Mouse (Mus musculus) forebrain, embryonic 15.5 days (tissue): Measurements from ENCODE around the gene Gm9821. TPM values are rescaled to one million over a fixed set of nuclear protein-coding genes. Genes with fewer than 3 reads are reported as not detected.

Source experiments
- ATAC-seq: fragments of 200-750 bp; cut with Nextera tagmentation; replicated peaks from 2 replicates; pipeline ENCODE4 v1.8.0; 2017; ENCODE audit warnings: mild to moderate bottlenecking, moderate TSS enrichment, moderate library complexity
- H3K27ac ChIP-seq: fragments of 300-500 bp; sonication (generic); replicated peaks from 2 replicates; pipeline ENCODE4 v1.5.1; 2015; ENCODE audit warnings: mild to moderate bottlenecking, inconsistent platforms
- H3K27me3 ChIP-seq: fragments of 300-500 bp; sonication (generic); 2 replicates; pipeline ENCODE4 v1.6.1; 2015; ENCODE audit warnings: inconsistent platforms
- H3K36me3 ChIP-seq: fragments of 300-500 bp; sonication (generic); 2 replicates; pipeline ENCODE4 v1.6.1; 2015; ENCODE audit warnings: mild to moderate bottlenecking, inconsistent platforms
- H3K4me1 ChIP-seq: fragments of 300-500 bp; sonication (generic); 2 replicates; pipeline ENCODE4 v1.6.1; 2015; ENCODE audit warnings: inconsistent platforms
- H3K4me2 ChIP-seq: fragments of 300-500 bp; sonication (generic); replicated peaks from 2 replicates; pipeline ENCODE4 v1.6.1; 2015; ENCODE audit warnings: mild to moderate bottlenecking, inconsistent platforms
- H3K4me3 ChIP-seq: fragments of 300-500 bp; sonication (generic); 2 replicates; pipeline ENCODE4 v1.5.1; 2015; ENCODE audit warnings: mild to moderate bottlenecking, inconsistent platforms
- H3K9ac ChIP-seq: fragments of 300-500 bp; sonication (generic); replicated peaks from 2 replicates; pipeline ENCODE4 v1.6.1; 2015; ENCODE audit warnings: mild to moderate bottlenecking, inconsistent platforms
- H3K9me3 ChIP-seq: fragments of 300-500 bp; sonication (generic); 2 replicates; pipeline ENCODE4 v1.6.1; 2016; ENCODE audit warnings: inconsistent platforms
- WGBS: fragments of 180-500 bp; shearing (Covaris S2); methylation state at CpG from one replicate; pipeline ENCODE4 v1.1.7; 2015; ENCODE audit warnings: mixed read lengths; 5-methylcytosine and 5-hydroxymethylcytosine counted together
- polyA plus RNA-seq: library from polyadenylated mRNA; unstranded; fragments of >200 nt; fragmentation: Nextera tagmentation; extraction: Ambion mirVana; gene quantifications from 2 replicates; pipeline ENCODE4 v1.2.1, GENCODE M21; 2015

Gene Gm9821
- polyA plus RNA-seq, 1 experiment from 2014 or later: 0.15 TPM

DNA sequence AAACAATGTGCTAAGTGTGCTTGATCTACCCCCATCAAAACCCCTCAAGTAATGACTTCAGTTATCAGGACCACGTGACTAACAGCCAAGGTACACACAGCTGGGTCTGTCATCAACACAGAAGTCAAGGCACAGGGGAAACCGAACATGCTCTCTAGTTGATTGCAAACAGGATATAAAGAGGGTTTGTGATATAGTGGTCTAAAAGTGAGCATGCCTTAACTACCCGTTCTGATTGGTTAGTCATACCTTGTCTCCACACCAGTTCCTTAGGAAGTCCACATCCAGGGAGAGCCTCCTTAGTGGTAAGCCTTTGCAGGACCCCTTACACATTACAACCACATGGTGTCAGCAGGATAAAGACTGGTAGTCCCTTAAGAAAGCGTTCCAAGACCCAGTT lies 25.4 kb upstream of the Gm9821 start:
- Histone ChIP-seq H3K4me1 (peaks cover 30% of the 10 kb centered on the region), H3K27ac (no peak overlapping the region), H3K27me3 (peaks cover 38% of the 10 kb centered on the region), H3K9me3 (no peaks in the 10 kb centered on the region), H3K36me3 (peaks cover 14% of the 10 kb centered on the region; the same call in 1 of the 2 replicates), H3K9ac (no peak overlapping the region), H3K4me2 (no peak overlapping the region), H3K4me3 (no peak overlapping the region)
- no peak for ATAC-seq
- 78% methylated on average over 4 of the region's 4 CpGs for WGBS

DNA sequence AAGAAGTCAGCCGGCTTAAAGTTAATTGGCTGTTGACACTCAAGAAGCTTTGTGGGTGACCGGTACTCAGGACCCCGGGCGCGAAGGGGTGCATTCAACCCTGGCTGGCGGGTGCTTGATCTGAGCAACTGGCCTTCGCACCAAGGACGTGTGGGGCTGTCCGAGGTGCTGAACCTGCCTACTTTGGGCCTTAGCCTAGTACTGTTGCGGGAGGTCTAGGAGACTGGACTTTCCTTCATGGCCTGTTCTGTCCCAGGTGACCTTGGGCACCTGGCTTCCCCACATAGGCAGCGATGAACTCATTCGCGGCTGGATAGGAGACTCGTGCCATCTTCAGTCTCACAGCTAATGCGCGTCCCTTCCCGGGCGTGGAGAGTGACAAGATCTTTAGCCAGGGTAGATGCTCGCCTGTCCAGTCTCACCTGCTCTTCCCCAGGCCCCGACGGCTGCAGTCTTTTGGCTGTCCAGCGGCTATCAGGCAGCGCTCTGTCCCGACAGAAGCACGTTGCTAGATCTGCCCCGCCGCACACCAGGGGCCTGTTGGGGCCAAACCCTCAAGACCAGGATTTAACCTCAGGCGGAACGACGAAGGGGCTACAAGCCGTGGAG lies 24.2 kb upstream of the Gm9821 start:
- H3K36me3 ChIP-seq: peaks cover 14% of the 10 kb centered on the region; the same call in 1 of the 2 replicates
- H3K4me2 ChIP-seq: peak overlapping the region; percentile 73
- no peaks in the 10 kb centered on the region for H3K9me3 ChIP-seq
- ATAC-seq: peak; percentile 12
- H3K4me1 ChIP-seq: peaks cover 30% of the 10 kb centered on the region
- peak overlapping the region; percentile 51 for H3K9ac ChIP-seq
- no peak overlapping the region for H3K27ac ChIP-seq
- H3K4me3 ChIP-seq: peak overlapping the region; percentile 64
- H3K27me3 ChIP-seq: peaks cover 38% of the 10 kb centered on the region
- 4% methylated on average over 31 of the region's 31 CpGs for WGBS

DNA sequence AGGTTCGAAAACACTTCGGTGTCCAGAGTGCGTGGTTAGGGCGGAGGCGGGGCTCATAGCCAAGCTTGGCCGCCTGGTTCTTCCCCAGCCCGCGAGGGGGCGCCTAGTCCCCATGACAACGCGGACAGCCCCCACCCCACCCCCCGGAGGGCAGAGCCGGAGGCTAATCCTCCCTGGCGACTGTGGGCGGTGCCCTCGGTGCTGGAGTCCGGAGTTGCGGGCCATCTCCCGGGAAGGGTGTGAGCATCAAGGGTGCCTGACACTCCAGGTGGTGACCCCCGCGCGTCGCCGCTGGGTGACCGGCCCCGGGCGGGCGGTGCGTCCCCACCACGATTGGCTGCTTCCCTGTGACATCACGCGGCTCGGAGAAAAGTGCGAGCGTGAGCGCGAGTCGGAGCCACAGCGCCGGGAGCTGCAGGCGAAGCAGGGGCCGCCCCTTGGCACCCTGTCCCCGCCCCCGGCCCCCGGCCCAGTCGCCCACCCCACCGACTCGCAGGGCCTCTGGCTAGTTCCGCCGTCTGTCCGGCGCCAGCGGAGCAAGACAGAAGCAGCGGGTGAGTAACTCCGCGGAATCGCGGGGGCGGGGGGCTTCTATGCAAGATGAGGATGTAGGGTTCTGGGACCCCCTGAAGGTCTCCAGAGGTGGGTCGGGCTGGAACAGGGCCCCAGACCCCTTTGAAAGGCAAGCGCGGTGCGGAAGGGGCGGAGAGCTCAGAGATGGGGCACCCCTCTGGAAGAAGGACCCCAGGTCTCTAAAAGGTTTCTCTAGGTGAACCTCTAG lies 23.5 kb upstream of the Gm9821 start:
- H3K27me3 ChIP-seq: peaks cover 38% of the 10 kb centered on the region
- H3K4me2 ChIP-seq: peak overlapping the region; percentile 73
- under 1% methylated on average over 64 of the region's 64 CpGs for WGBS
- ATAC-seq: peak; percentile 75
- H3K9me3 ChIP-seq: no peaks in the 10 kb centered on the region
- peak overlapping the region; percentile 51 for H3K9ac ChIP-seq
- H3K27ac ChIP-seq: no peak overlapping the region
- H3K4me3 ChIP-seq: peak overlapping the region; percentile 64
- peaks cover 30% of the 10 kb centered on the region for H3K4me1 ChIP-seq
- H3K36me3 ChIP-seq: peaks cover 14% of the 10 kb centered on the region; the same call in 1 of the 2 replicates

DNA sequence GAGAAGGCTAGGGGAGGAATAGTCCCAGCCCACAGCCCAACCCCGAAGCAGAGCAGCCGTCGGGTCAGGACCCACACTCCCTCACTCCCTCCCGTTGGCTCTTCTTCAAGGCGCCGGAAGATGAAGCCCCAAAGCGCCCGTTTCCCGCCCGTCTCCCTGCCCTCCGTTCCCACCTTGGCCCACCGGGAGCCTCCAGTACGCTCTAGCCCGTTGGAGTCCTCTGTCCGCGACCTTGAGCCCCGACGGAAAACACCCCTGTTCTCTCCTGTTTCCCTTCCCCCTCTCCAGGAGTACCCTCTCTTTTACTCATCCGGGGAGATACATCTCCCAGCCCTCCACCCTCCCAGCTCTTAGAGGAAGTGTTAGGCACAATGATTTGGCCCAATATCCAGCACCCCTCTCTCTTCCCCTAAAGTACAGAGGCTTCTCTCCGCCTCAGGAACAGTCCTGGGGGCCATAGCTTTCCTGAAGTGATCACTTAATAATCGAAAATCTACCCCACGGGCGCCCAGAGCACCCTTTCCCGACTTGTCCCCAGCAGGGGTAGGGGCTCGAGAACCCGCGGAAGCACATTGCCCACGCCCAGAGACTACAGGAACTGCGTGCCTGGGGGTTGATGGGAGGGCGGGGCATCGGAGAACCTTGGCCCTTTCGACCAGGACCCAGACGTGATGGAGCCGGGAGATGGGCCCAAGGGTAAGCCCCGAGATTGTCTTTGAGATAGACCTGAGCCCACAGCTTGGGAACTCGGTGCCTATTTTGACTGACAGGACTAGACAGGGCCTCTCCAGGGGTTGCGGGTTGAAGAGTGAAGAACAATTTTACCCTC lies 22.7 kb upstream of the Gm9821 start:
- H3K4me3 ChIP-seq: peak overlapping the region; percentile 64
- WGBS: 2% methylated on average over 37 of the region's 37 CpGs

DNA sequence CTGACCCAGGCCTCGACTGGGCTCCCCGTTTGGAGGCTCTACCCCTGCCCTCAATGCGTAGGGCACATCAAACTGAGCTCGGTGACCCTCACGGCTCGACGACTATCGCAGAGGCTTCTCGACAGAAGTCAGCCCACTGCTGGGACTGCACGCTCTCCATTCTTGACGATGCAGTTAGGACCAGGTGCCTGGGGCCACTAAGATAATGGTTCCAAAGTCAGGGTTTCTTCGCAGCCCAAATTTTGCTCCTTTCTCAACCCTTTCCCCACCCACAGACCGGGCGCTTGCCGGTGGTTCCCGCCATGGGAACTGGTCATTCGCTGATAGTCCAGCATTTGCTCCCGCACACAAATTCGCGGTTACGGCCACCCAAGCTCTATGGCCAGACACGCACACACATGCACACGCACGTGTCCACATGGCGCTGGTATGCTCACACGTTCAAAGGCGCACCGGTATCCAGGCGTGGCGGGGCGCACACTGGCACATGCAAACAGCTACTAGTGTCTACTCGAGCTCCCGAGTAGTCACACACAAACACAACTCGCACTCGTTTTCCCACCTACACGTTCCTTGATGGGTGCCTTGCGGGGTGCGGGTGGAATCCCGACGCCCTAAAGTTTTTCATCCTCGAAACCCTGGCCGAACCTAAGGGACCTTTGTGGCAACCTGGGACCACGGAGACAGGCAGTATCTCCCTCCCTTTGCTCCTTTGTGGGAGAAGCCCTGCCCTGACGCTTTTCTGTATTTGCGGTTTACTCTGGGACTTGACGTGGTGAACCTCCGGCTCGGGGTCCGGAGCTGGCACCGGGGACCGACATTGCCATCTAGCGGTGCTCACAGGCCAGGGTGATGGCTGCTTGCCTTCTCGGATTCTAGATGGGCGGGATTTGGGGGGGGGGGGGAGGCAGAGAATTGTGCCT lies 21.8 kb upstream of the Gm9821 start:
- WGBS: 5% methylated on average over 54 of the region's 54 CpGs
- H3K27me3 ChIP-seq: peaks cover 38% of the 10 kb centered on the region
- ATAC-seq: no peak
- H3K9ac ChIP-seq: peak overlapping the region; percentile 29
- H3K4me3 ChIP-seq: peak overlapping the region; percentile 64
- H3K9me3 ChIP-seq: no peaks in the 10 kb centered on the region
- peak overlapping the region; percentile 73 for H3K4me2 ChIP-seq
- H3K4me1 ChIP-seq: peaks cover 35% of the 10 kb centered on the region
- H3K36me3 ChIP-seq: no peaks in the 10 kb centered on the region
- H3K27ac ChIP-seq: no peak overlapping the region

More for the DNA sequence above, 22.7 kb upstream of the Gm9821 start:
- Histone ChIP-seq H3K9ac (peak overlapping the region; percentile 51), H3K27me3 (peaks cover 38% of the 10 kb centered on the region), H3K4me2 (peak overlapping the region; percentile 73), H3K4me1 (peaks cover 30% of the 10 kb centered on the region), H3K27ac (no peak overlapping the region), H3K9me3 (no peaks in the 10 kb centered on the region), H3K36me3 (peaks cover 6% of the 10 kb centered on the region; the same call in 1 of the 2 replicates)
- ATAC-seq: 0 out of 2 replicates have a peak, but pooled peaks have one; percentile 2

DNA sequence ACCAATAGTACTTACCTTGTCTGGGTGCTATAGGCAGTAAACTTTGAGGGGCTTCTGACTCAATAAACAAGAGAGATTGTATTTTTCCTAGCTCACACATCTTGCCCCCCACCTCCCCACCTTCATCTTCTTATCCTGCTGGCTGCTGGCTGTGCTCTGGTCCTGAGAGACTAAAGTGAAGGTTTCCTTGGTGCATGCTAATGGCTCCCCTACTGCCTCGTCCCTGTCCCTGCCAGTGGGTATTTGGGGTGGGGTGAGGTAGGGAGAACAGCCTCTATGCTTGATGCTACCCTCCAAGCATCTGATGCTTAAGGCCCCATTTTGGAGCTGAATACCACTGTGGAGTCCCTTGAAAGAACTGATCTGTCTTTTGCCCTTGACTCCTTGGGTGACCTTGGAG lies 20.8 kb upstream of the Gm9821 start:
- no peaks in the 10 kb centered on the region for H3K9me3 ChIP-seq
- no peak overlapping the region for H3K4me3 ChIP-seq
- 66% methylated on average over 1 of the region's 1 CpGs for WGBS
- H3K9ac ChIP-seq: no peak overlapping the region
- no peak overlapping the region for H3K4me2 ChIP-seq
- no peak for ATAC-seq
- no peak overlapping the region for H3K27ac ChIP-seq
- peaks cover 38% of the 10 kb centered on the region for H3K27me3 ChIP-seq
- no peaks in the 10 kb centered on the region for H3K36me3 ChIP-seq
- H3K4me1 ChIP-seq: peaks cover 40% of the 10 kb centered on the region

DNA sequence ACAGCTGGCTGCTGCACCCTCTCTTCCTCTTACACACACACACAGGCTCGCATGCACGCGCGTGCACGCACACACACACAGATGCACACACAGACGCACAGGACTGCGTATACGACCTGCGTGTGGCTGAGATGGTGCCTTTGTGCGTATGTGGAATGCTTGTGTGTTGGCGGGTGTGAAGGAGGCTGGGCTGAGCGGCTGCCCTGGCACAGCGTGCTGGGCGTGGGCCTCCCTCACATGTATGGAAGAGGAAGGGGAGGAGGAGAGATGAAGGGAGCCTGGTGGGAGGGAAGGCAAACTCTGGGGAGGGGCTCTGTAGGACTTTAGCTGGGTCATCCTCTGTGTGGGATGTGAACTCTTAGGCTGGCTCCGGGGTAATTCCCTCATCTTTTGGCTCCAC lies 20.1 kb upstream of the Gm9821 start:
- Histone ChIP-seq H3K27ac (no peak overlapping the region), H3K4me1 (peaks cover 47% of the 10 kb centered on the region), H3K9me3 (no peaks in the 10 kb centered on the region), H3K36me3 (no peaks in the 10 kb centered on the region), H3K9ac (no peak overlapping the region), H3K27me3 (peaks cover 38% of the 10 kb centered on the region), H3K4me3 (no peak overlapping the region), H3K4me2 (no peak overlapping the region)
- no peak for ATAC-seq
- WGBS: 77% methylated on average over 15 of the region's 15 CpGs

DNA sequence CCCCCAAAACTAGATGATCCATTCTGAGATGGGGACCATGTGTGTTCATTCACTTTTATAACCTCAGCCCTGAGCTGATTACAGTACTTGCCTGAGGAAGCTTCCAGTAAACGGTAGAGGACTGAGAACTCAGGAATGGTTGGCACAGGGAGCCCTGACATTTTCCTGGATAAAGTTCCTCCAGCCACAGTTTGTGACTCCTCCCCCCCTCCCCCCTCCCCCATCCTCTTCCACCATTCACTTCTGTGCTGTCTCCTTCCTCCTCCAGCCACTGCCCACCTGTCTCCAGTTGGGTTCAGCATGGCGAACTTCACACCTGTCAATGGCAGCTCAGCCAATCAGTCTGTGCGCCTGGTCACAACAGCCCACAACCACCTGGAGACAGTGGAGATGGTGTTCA lies 18.6 kb upstream of the Gm9821 start, which contains the start of gene Chrm4:
Gene Chrm4 (plus strand): TSS at position 301 of the 400 bp plus-strand sequence.
- H3K36me3 ChIP-seq: no peaks in the 10 kb centered on the region
- H3K9ac ChIP-seq: no peak within 1 kb of the TSS
- no peaks in the 10 kb centered on the region for H3K9me3 ChIP-seq
- no peak within 1 kb of the TSS for H3K27ac ChIP-seq
- H3K27me3 ChIP-seq: peaks cover 28% of the 10 kb centered on the region
- no peak for ATAC-seq
- H3K4me3 ChIP-seq: no peak within 1 kb of the TSS
- 95% methylated on average over 3 of the region's 3 CpGs for WGBS
- H3K4me1 ChIP-seq: peaks cover 49% of the 10 kb centered on the region
- no peak within 1 kb of the TSS for H3K4me2 ChIP-seq

DNA sequence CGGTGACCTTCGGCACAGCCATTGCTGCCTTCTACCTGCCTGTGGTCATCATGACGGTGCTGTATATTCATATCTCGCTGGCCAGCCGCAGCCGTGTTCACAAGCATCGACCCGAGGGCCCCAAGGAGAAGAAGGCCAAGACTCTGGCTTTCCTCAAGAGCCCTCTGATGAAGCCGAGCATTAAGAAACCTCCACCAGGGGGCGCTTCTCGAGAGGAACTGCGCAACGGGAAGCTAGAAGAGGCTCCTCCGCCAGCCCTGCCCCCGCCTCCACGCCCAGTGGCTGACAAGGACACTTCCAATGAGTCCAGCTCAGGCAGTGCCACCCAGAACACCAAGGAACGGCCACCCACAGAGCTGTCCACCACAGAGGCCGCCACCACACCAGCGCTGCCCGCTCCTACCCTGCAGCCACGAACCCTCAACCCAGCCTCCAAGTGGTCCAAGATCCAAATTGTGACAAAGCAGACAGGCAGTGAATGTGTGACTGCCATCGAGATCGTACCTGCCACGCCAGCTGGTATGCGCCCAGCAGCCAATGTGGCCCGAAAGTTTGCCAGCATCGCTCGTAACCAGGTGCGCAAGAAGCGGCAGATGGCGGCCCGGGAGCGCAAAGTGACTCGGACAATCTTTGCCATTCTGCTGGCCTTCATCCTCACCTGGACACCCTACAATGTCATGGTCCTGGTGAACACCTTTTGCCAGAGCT lies 17.5 kb upstream of the Gm9821 start:
- Histone ChIP-seq H3K4me1 (peaks cover 48% of the 10 kb centered on the region), H3K4me3 (no peak overlapping the region), H3K4me2 (no peak overlapping the region), H3K27me3 (peaks cover 18% of the 10 kb centered on the region), H3K27ac (no peak overlapping the region), H3K9ac (no peak overlapping the region), H3K36me3 (no peaks in the 10 kb centered on the region), H3K9me3 (no peaks in the 10 kb centered on the region)
- WGBS: 46% methylated on average over 34 of the region's 34 CpGs
- ATAC-seq: no peak

DNA sequence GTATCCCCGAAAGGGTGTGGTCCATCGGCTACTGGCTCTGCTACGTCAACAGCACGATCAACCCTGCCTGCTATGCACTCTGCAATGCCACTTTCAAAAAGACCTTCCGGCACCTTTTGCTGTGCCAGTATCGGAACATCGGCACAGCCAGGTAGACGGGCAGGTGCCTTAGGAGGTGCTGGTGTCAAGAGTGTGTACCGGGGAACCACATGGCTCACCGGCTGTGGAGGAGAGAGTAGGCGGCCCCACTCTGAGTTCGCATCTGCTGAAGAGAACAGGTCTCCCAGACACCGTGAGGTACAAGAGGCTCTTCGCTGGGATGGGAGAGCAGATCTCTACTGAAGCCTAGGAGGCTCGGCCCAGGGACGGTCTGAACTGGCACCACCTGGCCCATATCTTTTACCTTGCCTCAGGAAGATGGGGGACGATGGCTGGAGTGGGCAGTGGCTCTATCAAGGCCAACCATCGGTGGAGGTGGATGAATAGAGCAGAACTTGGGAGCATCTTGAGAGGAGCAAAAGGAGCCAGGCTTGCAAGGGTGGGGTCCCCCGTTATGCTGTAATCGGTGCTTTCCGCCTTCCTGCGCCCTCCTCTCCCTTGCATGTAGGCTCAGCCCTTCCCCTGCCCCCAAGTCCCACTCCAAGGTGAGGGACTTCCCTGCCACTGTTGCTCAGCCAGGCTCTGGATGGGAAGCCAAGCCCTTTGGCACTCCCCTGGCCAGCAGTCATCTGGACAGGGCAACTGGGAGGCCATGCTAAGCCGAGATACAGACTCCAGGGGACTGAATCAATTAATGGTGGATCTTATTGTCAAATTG lies 16.8 kb upstream of the Gm9821 start:
- no peak for ATAC-seq
- no peak overlapping the region for H3K27ac ChIP-seq

More for the DNA sequence above, 16.8 kb upstream of the Gm9821 start:
- Histone ChIP-seq H3K4me1 (peaks cover 40% of the 10 kb centered on the region), H3K27me3 (peaks cover 10% of the 10 kb centered on the region), H3K9ac (no peak overlapping the region), H3K4me3 (no peak overlapping the region), H3K4me2 (no peak overlapping the region), H3K9me3 (no peaks in the 10 kb centered on the region), H3K36me3 (no peaks in the 10 kb centered on the region)
- 79% methylated on average over 23 of the region's 23 CpGs for WGBS
